Mouse (Mus musculus) hindbrain, postnatal 0 days (tissue): Measurements from ENCODE around the gene P4ha2. TPM values are rescaled to one million over a fixed set of nuclear protein-coding genes. Genes with fewer than 3 reads are reported as not detected.

ENCODE experiments used
- ATAC-seq: fragments of 200-750 bp; cut with Nextera tagmentation; 2 replicates; pipeline ENCODE4 v1.8.0; 2017; ENCODE audit warnings: mild to moderate bottlenecking, moderate TSS enrichment, moderate library complexity
- DNase-seq: peaks from one replicate; pipeline ENCODE4 v3.0.0-alpha.2; 2015; ENCODE audit warnings: low spot score
- H3K27ac ChIP-seq: fragments of 300-500 bp; sonication (generic); 2 replicates; pipeline ENCODE4 v1.5.1; 2014; ENCODE audit warnings: mild to moderate bottlenecking
- H3K27me3 ChIP-seq: fragments of 300-500 bp; sonication (generic); 2 replicates; pipeline ENCODE4 v1.6.1; 2014; ENCODE audit warnings: low read length, mixed read lengths; ENCODE audit not compliant: insufficient read depth
- H3K36me3 ChIP-seq: fragments of 300-500 bp; sonication (generic); 2 replicates; pipeline ENCODE4 v1.6.1; 2014; ENCODE audit warnings: low read length, mixed read lengths; ENCODE audit not compliant: insufficient read depth
- H3K4me1 ChIP-seq: fragments of 300-500 bp; sonication (generic); 2 replicates; pipeline ENCODE4 v1.6.1; 2014; ENCODE audit warnings: antibody characterized with exemption, low read length, mixed read lengths; ENCODE audit not compliant: insufficient read depth
- H3K4me2 ChIP-seq: fragments of 300-500 bp; sonication (generic); 2 replicates; pipeline ENCODE4 v1.6.1; 2014; ENCODE audit warnings: low read depth, mild to moderate bottlenecking, low read length, moderate library complexity, mixed read lengths
- H3K4me3 ChIP-seq: fragments of 300-500 bp; sonication (generic); 2 replicates; pipeline ENCODE4 v1.5.1; 2014; ENCODE audit warnings: low read length
- H3K9ac ChIP-seq: fragments of 300-500 bp; sonication (generic); replicated peaks from 2 replicates; pipeline ENCODE4 v1.6.1; 2014; ENCODE audit warnings: mild to moderate bottlenecking, low read length, moderate library complexity, mixed read lengths
- H3K9me3 ChIP-seq: fragments of 300-500 bp; sonication (generic); 2 replicates; pipeline ENCODE4 v1.6.1; 2016; ENCODE audit warnings: low read length, mixed read lengths
- CTCF ChIP-seq: IDR thresholded peaks from 2 replicates; pipeline ENCODE4 v1.5.1; 2016; ENCODE audit warnings: antibody characterized with exemption, control low read depth, low read depth
- WGBS: fragments of 180-500 bp; shearing (Covaris S2); extraction: QIAGEN DNeasy Blood & Tissue Kit; methylation state at CpG from one replicate; pipeline ENCODE4 v1.1.7; 2014; 5-methylcytosine and 5-hydroxymethylcytosine counted together
- polyA plus RNA-seq: library from polyadenylated mRNA; unstranded; fragments of >200 nt; fragmentation: Nextera tagmentation; extraction: Ambion mirVana; gene quantifications from 2 replicates; pipeline ENCODE4 v1.2.1, GENCODE M21; 2015
- total RNA-seq: library from RNA; depleted of rRNA; stranded (reverse); fragments of >200 nt; gene quantifications from 2 replicates; pipeline ENCODE4 v1.2.3, GENCODE M21; 2014

The P4ha2 gene
- total and polyA plus RNA-seq, 2 experiments from 2014 or later: 9.0 to 9.7 TPM

DNA sequence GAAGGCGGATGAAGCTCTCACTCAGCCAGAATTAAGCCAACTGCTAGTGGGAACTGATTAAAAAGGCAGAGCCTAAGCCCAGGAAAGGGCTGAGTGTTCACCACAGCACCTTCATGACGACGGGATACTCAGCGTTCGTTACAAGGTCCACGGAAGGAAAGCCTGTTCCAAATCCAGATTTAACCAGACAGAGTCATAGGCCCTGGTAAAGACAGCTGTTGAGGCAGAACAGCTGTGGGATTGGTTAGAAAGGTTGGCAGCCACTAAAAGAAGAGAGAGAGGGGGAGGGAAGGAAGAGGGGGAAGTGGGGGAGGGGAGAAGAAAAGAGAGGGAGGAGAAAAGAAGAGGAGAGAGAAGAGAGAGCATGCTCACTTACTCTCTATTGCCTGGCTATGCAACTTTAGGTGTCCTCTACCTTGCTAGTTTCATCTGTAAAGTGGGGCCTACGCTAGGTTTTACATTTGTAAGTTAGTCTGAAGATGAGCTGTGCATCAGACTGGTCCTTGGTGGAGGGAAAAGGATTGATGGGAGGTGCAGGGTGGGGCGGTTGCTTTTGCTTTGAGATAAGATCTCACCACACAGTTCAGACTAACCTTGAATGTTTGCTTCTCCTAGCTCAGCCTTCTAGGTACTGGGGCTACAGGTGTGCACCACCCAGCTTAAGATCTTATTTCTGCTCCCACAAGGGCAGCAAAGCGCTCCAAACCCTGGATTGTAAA, 37.0 kb upstream of the P4ha2 start:
- no peak overlapping the region for H3K4me2 ChIP-seq
- no peak for TF ChIP-seq CTCF

DNA sequence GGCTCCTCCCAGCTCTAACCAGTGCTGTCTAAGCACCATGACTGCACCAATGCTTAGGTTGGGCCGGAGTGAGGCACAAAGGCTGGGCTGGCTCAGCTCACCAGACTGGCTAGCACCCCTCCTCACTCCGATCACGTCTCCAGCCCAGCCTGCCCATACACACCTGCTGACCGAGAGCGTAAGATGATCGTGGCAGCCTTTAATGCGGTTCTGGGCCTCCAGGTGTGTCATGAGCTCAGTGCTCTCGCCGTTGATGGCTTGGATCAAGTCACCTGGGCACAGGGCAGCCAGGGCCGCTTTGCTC, 36.5 kb upstream of the P4ha2 start:
- Histone ChIP-seq H3K9ac (no peak overlapping the region), H3K4me2 (no peak overlapping the region), H3K36me3 (no peaks in the 10 kb centered on the region), H3K27ac (no peak overlapping the region), H3K4me1 (peaks cover 11% of the 10 kb centered on the region), H3K27me3 (no peaks in the 10 kb centered on the region), H3K9me3 (no peaks in the 10 kb centered on the region), H3K4me3 (no peak overlapping the region)
- no peak for TF ChIP-seq CTCF
- DNase-seq (no peak), ATAC-seq (no peak)
- WGBS: 85% methylated on average over 10 of the region's 10 CpGs

More for the DNA sequence above, 37.0 kb upstream of the P4ha2 start:
- Histone ChIP-seq H3K27me3 (no peaks in the 10 kb centered on the region), H3K36me3 (no peaks in the 10 kb centered on the region), H3K4me3 (no peak overlapping the region), H3K4me1 (peaks cover 11% of the 10 kb centered on the region), H3K27ac (peak overlapping the region; percentile 60), H3K9ac (no peak overlapping the region), H3K9me3 (no peaks in the 10 kb centered on the region)
- ATAC-seq (no peak), DNase-seq (no peak)
- 63% methylated on average over 9 of the region's 9 CpGs for WGBS

GRCm38 (mm10) chr11:54064412-54064978, 35.4 kb upstream of the P4ha2 start:
- 71% methylated on average over 3 of the region's 3 CpGs for WGBS
- ATAC-seq: no peak
- H3K4me3 ChIP-seq: no peak overlapping the region

DNA sequence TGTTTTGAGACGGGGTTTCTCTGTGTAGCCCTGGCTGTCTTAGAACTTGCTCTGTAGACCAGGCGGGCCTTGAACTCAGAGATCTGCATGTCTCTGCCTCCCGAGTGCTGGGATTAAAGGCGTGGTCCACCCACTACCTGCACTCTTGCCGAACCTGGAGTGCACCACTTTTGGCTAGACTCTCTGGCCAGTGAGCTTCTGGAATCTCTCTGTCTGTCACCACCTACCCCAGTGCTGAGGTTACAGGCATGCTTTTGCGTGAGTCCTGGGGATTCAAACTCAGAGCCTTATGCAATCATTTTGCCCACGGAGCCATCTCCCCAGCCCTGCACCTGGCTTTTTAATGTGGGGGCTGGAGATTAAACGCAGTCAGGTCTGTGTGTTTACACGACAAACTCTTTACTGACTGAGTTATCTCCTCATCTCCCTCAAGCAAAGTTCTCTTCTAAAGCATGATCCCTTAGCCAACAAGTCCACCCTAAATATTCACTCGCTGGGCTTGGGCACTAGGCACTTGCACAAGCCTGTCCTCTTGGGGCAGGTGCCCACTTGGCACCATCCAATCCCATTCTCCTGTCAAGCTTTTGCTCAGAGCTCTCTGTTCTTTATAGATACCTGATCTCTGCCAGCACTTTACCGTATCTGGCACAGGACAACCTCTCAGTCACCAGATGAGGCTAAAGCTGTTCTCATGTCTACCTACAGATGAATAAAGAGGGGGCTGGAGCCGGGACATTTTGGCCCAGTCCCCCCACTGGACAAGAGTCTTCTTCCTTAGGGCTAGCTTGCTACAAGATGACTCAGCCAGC, 34.6 kb upstream of the P4ha2 start:
- no peak for TF ChIP-seq CTCF
- Histone ChIP-seq H3K9ac (no peak overlapping the region), H3K4me1 (peaks cover 11% of the 10 kb centered on the region), H3K4me3 (no peak overlapping the region), H3K36me3 (no peaks in the 10 kb centered on the region), H3K27ac (no peak overlapping the region), H3K27me3 (no peaks in the 10 kb centered on the region), H3K4me2 (no peak overlapping the region), H3K9me3 (no peaks in the 10 kb centered on the region)
- ATAC-seq (no peak), DNase-seq (no peak)
- 87% methylated on average over 12 of the region's 12 CpGs for WGBS

More at GRCm38 (mm10) chr11:54064412-54064978, 35.4 kb upstream of the P4ha2 start:
- Histone ChIP-seq H3K4me2 (no peak overlapping the region), H3K9me3 (no peaks in the 10 kb centered on the region), H3K9ac (no peak overlapping the region), H3K4me1 (peaks cover 11% of the 10 kb centered on the region), H3K27me3 (no peaks in the 10 kb centered on the region), H3K36me3 (no peaks in the 10 kb centered on the region), H3K27ac (no peak overlapping the region)
- no peak for TF ChIP-seq CTCF
- no peak for DNase-seq

DNA sequence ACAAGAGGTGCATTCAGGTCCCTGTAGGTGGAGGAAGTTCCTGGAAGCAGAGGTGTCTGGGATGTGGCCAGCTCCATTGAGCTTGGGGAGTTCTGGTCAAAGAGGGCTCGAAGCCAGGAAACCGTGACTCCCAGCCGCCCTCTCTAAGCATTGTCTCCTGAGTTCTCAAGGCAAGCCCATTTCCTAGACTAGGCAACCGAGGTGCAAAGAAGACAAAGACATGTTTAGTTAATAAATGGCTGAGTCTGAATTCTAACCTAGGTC, 34.0 kb upstream of the P4ha2 start:
- Histone ChIP-seq H3K4me1 (peaks cover 11% of the 10 kb centered on the region), H3K4me3 (no peak overlapping the region), H3K27ac (no peak overlapping the region), H3K4me2 (no peak overlapping the region), H3K36me3 (no peaks in the 10 kb centered on the region), H3K9me3 (no peaks in the 10 kb centered on the region), H3K27me3 (no peaks in the 10 kb centered on the region), H3K9ac (no peak overlapping the region)
- ATAC-seq: no peak
- no peak for DNase-seq
- TF ChIP-seq CTCF: no peak
- 79% methylated on average over 4 of the region's 4 CpGs for WGBS

DNA sequence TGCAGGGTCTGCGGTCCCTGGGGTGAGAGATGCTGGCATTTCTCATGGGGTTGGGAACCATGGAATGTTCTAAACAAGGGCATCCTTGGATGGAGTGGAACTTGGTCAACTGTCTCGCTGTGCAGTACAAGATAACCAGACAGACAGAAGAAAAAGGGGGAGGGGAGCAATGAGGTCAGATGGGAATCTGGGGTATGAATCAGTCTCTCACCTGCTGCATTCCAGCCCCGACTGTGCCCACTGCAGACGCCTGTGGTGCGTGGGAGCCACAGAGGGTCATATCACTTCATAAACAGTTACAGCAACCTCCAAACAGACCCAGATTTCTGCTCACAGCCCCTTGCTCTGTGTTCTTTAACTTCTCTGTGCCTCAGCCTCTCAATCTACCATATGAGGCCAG, 33.5 kb upstream of the P4ha2 start:
- Histone ChIP-seq H3K4me3 (no peak overlapping the region), H3K4me1 (peaks cover 11% of the 10 kb centered on the region), H3K27ac (no peak overlapping the region), H3K9me3 (no peaks in the 10 kb centered on the region), H3K9ac (no peak overlapping the region), H3K36me3 (no peaks in the 10 kb centered on the region), H3K27me3 (no peaks in the 10 kb centered on the region), H3K4me2 (peak overlapping the region; percentile 83)
- 79% methylated on average over 5 of the region's 5 CpGs for WGBS
- no peak for TF ChIP-seq CTCF
- ATAC-seq: no peak
- no peak for DNase-seq
